Mouse (Mus musculus) limb, embryonic 14.5 days (tissue): ENCODE data around the gene Mmd. TPM values are rescaled to one million over a fixed set of nuclear protein-coding genes. Genes with fewer than 3 reads are reported as not detected.

ENCODE experiments used
- ATAC-seq: fragments of 200-750 bp; cut with Nextera tagmentation; 2 replicates; pipeline ENCODE4 v1.8.0; 2017; ENCODE audit warnings: low read depth, moderate number of reproducible peaks, moderate TSS enrichment; ENCODE audit not compliant: low FRiP score
- DNase-seq: peaks from one replicate; pipeline ENCODE4 v3.0.0-alpha.2; 2015; ENCODE audit warnings: low spot score
- H3K27ac ChIP-seq: fragments of 300-500 bp; sonication (generic); replicated peaks from 2 replicates; pipeline ENCODE4 v1.5.1; 2014; ENCODE audit warnings: low read depth, mild to moderate bottlenecking, low read length, moderate library complexity, mixed read lengths
- H3K27me3 ChIP-seq: fragments of 300-500 bp; sonication (generic); 2 replicates; pipeline ENCODE4 v1.6.1; 2014; ENCODE audit warnings: low read length, mixed read lengths; ENCODE audit not compliant: control insufficient read depth, insufficient read depth
- H3K36me3 ChIP-seq: fragments of 300-500 bp; sonication (generic); 2 replicates; pipeline ENCODE4 v1.6.1; 2014; ENCODE audit warnings: mild to moderate bottlenecking, low read length, moderate library complexity, mixed read lengths; ENCODE audit not compliant: control insufficient read depth, insufficient read depth
- H3K4me1 ChIP-seq: fragments of 300-500 bp; sonication (generic); 2 replicates; pipeline ENCODE4 v1.6.1; 2014; ENCODE audit warnings: antibody characterized with exemption, low read length, mixed read lengths; ENCODE audit not compliant: control insufficient read depth, insufficient read depth
- H3K4me2 ChIP-seq: fragments of 300-500 bp; sonication (generic); replicated peaks from 2 replicates; pipeline ENCODE4 v1.6.1; 2014; ENCODE audit warnings: low read depth, mild to moderate bottlenecking, low read length, moderate library complexity; ENCODE audit not compliant: severe bottlenecking
- H3K4me3 ChIP-seq: fragments of 300-500 bp; sonication (generic); replicated peaks from 2 replicates; pipeline ENCODE4 v1.5.1; 2014; ENCODE audit warnings: low read length
- H3K9ac ChIP-seq: fragments of 300-500 bp; sonication (generic); 2 replicates; pipeline ENCODE4 v1.6.1; 2014; ENCODE audit warnings: mild to moderate bottlenecking, low read depth, low read length, moderate library complexity; ENCODE audit not compliant: severe bottlenecking
- H3K9me3 ChIP-seq: fragments of 300-500 bp; sonication (generic); 2 replicates; pipeline ENCODE4 v1.6.1; 2016; ENCODE audit warnings: low read length; ENCODE audit not compliant: control insufficient read depth
- POLR2A ChIP-seq: fragments of 200-500 bp; IDR thresholded peaks from 2 replicates; pipeline ENCODE4 v1.8.0; 2012; ENCODE audit warnings: inconsistent platforms, mild to moderate bottlenecking, moderate library complexity, borderline replicate concordance; ENCODE audit not compliant: insufficient read depth, insufficient read length; ENCODE audit errors: extremely low read depth
- WGBS: fragments of 180-500 bp; shearing (Covaris S2); extraction: QIAGEN DNeasy Blood & Tissue Kit; methylation state at CpG from one replicate; pipeline ENCODE4 v1.1.7; 2014; 5-methylcytosine and 5-hydroxymethylcytosine counted together
- polyA plus RNA-seq, 2 experiments: library from polyadenylated mRNA; depleted of rRNA in 1 of 2; stranded (reverse) in 1 of 2; unstranded in 1 of 2; fragments of >200 nt; fragmentation: Nextera tagmentation in 1 of 2; extraction: Ambion mirVana in 1 of 2; gene quantifications; 2 replicates each; pipeline versions ENCODE4 v1.2.1 to v1.2.3; 2012 to 2014

Mmd gene
- polyA plus RNA-seq, 2 experiments, result 24.1 to 26.1 TPM

- Histone ChIP-seq H3K27ac (no peak overlapping the region), H3K4me2 (no peak overlapping the region), H3K36me3 (peaks cover 41% of the 10 kb centered on the region), H3K9me3 (no peaks in the 10 kb centered on the region), H3K9ac (no peak overlapping the region), H3K27me3 (no peaks in the 10 kb centered on the region), H3K4me3 (no peak overlapping the region), H3K4me1 (no peaks in the 10 kb centered on the region)
- 41% methylated on average over 4 of the region's 4 CpGs for WGBS
- TF ChIP-seq POLR2A, result no peak
- DNase-seq, result no peak
- ATAC-seq, result no peak; the same call in 1 of the 2 replicates
Observed at GRCm38 (mm10) chr11:90259071-90259470, 9.8 kb downstream of the Mmd start.

- TF ChIP-seq POLR2A, result no peak
Observed at GRCm38 (mm10) chr11:90259826-90260225, 10.6 kb downstream of the Mmd start.

DNA sequence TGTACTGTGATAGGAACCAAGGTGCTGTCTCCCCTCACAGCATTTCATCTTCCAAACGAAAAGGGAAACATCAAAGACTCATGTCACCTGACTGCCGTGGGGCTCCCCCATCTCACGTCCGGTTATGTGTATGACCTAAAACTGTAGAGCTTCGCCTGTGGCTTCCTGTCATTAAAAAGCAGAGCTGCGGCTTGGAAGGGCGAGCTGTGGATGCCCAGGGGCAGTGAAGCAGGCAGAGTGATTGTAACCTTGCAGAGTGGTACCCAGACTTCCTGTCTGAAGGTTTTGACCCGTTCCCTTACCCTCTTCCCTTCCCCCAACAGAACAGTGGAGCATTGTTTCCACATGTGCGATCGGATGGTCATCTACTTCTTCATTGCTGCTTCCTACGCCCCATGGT lies 14.9 kb downstream of the Mmd start:
- 48% methylated on average over 11 of the region's 11 CpGs for WGBS
- Histone ChIP-seq H3K4me1 (no peaks in the 10 kb centered on the region), H3K9ac (no peak overlapping the region), H3K4me2 (no peak overlapping the region), H3K27ac (no peak overlapping the region), H3K9me3 (no peaks in the 10 kb centered on the region), H3K27me3 (no peaks in the 10 kb centered on the region), H3K4me3 (no peak overlapping the region), H3K36me3 (peaks cover 60% of the 10 kb centered on the region)
- no peak for DNase-seq
- ATAC-seq, result no peak
- no peak for TF ChIP-seq POLR2A

More at GRCm38 (mm10) chr11:90259826-90260225, 10.6 kb downstream of the Mmd start:
- ATAC-seq, result no peak
- 88% methylated on average over 9 of the region's 9 CpGs for WGBS
- H3K27ac ChIP-seq, result no peak overlapping the region
- H3K9ac ChIP-seq, result no peak overlapping the region
- H3K4me1 ChIP-seq, result no peaks in the 10 kb centered on the region
- peaks cover 45% of the 10 kb centered on the region for H3K36me3 ChIP-seq
- no peaks in the 10 kb centered on the region for H3K9me3 ChIP-seq
- DNase-seq, result no peak
- no peak overlapping the region for H3K4me2 ChIP-seq
- H3K4me3 ChIP-seq, result no peak overlapping the region
- no peaks in the 10 kb centered on the region for H3K27me3 ChIP-seq

DNA sequence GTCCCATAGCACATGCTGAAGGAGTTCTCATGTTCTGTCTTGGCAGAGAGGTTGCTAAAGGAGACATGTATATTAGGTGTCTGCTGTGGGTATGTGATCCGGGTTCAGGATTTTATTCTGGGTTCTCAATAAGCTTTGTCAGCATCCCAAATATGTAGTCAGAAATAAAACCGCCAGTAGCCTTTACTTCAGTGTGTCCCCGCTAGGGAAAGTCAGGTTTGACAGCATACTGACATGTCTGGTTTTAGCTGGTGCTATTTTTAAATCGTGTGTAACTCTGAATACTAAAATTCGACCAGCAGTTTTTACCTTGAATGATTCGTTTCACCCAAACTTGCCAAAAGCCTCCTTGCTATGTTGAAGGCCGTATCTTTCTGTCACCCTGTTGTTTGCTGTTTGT lies 16.3 kb downstream of the Mmd start:
- no peak overlapping the region for H3K9ac ChIP-seq
- ATAC-seq (0 out of 2 replicates have a peak, but pooled peaks have one; percentile 23), DNase-seq (no peak)
- no peaks in the 10 kb centered on the region for H3K9me3 ChIP-seq
- H3K27me3 ChIP-seq, result no peaks in the 10 kb centered on the region
- H3K4me2 ChIP-seq, result no peak overlapping the region
- H3K4me3 ChIP-seq, result no peak overlapping the region
- WGBS, result 87% methylated on average over 7 of the region's 7 CpGs
- peaks cover 51% of the 10 kb centered on the region for H3K36me3 ChIP-seq
- H3K27ac ChIP-seq, result no peak overlapping the region
- no peak for TF ChIP-seq POLR2A
- no peaks in the 10 kb centered on the region for H3K4me1 ChIP-seq

DNA sequence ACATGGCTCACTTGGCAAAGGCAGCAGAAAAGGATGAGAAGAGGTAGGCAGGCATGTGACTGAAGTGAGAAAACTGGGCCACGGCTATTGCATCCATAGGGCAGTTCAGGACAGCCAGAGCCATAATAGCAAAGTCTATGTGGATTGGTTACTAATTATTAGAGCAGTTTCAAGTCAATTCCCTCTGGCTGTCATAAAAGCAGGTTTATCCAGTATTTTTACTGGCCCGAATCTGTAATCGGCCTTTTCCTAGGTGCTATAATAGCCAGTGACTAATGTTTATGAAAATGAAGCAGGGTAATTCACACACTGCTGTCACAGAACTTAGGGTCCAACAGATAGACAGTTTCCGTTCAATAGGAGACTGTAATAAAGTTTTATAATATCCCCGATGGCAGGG lies 19.7 kb downstream of the Mmd start:
- Histone ChIP-seq H3K27me3 (no peaks in the 10 kb centered on the region), H3K27ac (no peak overlapping the region), H3K4me1 (no peaks in the 10 kb centered on the region), H3K4me3 (no peak overlapping the region), H3K9me3 (no peaks in the 10 kb centered on the region), H3K36me3 (peaks cover 39% of the 10 kb centered on the region), H3K4me2 (no peak overlapping the region), H3K9ac (no peak overlapping the region)
- TF ChIP-seq POLR2A, result no peak
- ATAC-seq (no peak), DNase-seq (no peak)
- WGBS, result 42% methylated on average over 5 of the region's 5 CpGs
